Mouse (Mus musculus) adrenal gland, adult (tissue): ENCODE data around the gene Irf6.

ENCODE experiments used
- DNase-seq, 2 experiments: peaks; one replicate each; pipeline ENCODE4 v3.0.0; 2022 to 2023; ENCODE audit warnings: low spot score in 1 of 2; ENCODE audit not compliant: inconsistent age in 2 of 2

Irf6 gene

DNA sequence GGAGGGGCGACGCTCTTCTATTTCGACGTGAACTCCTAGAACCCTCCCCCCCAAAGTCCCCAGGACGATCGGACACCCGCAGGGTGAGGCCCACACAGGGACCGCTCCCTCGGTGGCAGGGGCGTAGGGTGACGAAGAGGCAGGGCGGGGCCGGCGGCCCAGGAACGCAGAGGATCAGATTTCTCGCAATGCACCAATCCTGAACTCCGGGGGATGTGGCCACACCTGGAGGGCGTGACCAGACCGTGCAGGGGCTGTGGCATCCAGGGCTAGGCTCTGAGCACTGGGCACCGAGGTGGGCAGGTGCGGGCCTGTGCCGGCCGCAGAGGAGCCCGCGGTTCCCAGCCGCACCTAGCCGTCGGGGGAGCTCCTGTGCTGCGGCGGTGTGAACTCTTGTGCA, at the start of gene Irf6:
TSS of gene Irf6 (plus strand) at position 240 of the 400 bp plus-strand sequence.
- DNase-seq: peak; percentile 73 to 84

DNA sequence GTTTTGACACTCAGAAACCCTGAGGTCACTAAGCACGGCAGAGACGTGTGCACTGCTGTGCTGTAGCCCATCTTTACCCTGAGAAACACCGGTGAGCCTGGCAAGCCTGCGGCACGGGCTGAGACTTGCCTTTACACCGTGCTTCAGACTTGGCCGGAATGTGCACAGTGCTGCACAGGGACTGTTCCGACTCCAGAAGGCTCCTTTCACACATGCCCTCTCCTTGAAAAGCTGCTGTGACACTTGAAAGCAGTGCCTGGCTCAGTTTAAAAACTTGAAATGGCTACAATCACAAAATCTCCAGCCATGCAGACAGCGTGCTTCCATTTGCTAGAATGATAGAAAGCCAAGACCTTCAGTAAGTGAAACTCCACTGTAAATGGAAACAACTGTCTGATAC, 40.8 kb upstream of the Irf6 start:
- DNase-seq: no peak

DNA sequence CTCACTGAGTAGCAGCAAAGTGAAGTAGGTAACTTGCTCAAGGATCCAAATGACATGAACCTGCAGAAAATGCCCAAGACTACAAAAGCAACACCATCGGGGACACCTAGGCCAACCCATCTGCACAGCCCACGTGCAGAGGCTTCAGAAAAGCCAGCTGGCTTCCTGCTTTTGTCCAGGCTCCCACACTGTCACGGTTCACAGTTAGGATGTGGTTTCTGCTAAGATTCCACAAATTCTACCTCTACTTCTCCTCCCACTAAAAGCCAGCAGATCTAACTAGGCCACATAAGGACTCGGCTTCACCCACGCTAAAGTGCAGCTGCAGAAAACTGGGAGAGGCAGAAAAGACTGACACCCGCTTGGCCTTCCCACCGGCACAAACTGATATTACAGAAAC, 30.1 kb upstream of the Irf6 start:
- no peak for DNase-seq

DNA sequence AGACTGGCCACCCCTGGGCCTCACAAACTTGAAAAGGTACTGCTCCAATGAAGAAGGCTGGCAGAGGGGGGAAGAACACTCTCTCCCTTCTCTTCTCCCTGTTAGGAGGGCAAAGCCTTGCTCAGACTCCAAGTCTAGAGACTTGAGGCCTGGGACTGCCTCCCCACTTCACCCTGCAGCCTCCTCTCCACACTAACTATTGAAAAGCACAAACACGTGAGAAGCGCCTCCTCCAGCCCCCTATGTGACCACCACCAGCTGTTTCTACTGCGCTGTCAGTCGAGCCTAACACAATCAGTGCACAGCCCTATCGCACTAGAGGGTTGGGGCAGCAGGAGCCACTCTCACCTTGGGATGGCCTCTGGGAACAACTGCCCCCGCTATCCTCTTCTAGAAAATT, 29.6 kb upstream of the Irf6 start:
- no peak for DNase-seq

DNA sequence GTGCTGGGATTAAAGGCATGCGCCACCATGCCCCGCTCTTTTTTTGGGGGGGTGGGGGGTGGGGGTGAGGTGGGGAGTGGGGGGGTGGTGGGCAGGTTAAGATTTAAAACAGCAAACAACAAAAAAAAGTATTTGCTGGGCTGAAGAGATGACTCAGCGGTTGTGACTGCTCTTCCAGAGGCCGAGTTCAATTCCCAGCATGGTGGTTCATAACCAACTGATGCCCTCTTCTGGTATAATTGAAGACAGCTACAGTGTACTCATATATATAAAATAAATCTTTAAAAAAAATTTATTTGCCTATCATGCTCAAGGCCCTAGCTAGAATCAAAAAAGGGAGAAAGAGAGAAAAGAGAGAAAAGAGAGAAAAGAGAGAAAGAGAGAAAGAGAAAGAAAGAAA, 27.1 kb upstream of the Irf6 start:
- DNase-seq: peak in 1 of 2 experiments; percentile 57

DNA sequence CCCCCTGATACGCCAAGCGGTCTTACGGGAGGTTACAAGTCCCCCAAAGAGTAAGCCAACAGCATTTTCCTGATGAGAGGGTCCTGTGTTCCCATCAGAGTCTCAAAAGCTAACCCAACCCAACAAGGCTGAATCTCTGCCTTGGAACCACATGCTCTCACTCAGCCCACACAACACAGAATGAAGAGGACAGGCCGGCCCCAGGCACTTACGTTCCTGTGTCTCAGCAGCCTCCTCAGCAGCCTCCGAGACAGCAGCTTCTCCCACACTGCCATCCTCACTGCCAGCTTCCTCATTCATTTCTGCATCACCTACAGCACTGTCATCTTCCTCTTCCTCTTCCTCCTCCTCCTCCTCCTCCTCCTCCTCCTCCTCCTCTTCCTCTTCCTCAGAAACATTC, 24.9 kb upstream of the Irf6 start:
- no peak for DNase-seq

DNA sequence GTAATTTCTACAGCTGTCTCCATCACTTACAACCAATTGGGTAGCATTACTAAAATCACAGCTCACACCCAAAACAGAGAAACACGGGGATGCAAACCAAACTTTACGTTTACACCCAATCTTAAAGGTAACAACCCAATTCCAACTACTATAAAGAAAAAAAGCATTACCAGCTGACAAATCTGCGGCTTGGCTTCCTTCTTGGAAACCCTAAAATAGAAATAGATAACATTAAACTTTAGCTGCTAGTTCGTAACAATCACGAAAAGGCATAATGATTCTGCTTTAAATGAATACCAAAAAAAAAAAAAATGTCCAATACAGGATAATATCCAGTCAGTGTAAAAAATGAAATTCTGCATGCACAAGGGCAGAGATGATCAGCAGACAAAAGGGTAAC, 23.6 kb upstream of the Irf6 start:
- DNase-seq: no peak

DNA sequence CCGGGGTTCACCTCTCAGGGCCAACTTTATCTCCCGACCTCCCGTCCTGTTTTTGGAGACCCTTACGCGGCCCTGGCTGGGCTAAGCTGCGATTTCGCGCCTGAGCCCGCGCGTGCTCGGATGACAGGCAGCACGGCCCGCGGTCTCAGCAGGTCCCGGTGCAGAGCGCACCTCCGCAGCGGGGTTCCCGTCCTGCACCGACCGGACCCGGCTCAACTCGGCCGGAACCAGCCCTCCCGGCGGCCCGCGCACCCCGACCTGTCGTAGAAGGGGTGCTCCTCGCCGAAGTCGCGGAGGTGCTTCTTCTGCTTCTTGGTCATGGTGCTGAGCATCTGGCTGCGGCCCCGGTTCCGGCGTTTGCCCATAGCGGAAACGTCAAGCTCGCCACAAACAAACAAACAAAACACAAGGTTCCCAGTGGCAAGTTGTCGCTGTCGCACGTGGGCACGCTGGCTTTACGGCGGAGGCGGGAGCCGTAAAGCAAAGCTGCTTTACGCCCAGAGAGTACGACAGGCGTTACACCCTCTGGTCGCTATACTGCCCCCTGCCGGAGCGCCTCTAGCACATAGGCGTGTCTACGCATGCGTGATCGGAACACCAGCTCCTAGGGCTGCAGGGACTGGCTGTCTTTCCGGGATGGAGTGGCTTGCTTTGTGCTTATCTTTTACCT, 23.0 kb upstream of the Irf6 start, which contains the start of gene Diexf:
TSS of gene Diexf (minus strand) at position 487 of the 670 bp plus-strand sequence.
- peak; percentile 95 to 98 for DNase-seq

DNA sequence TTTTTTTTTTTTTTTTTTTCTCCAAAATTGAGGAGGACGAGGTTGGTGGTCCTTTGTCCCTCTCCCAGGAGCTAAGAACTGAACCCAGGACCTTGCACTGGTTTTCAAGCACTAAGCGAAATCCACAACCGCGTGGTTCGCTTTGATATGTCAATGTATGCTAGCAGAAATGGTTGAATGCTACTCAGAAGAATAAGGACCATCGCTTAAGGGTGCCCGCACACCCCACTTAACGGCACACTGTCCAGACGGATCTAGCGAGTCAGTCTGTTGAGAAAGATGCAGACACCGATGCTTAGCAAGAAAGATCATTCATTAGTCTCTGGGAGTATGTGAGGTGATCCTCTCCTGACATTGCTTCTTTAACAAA, 22.5 kb upstream of the Irf6 start:
- no peak for DNase-seq

DNA sequence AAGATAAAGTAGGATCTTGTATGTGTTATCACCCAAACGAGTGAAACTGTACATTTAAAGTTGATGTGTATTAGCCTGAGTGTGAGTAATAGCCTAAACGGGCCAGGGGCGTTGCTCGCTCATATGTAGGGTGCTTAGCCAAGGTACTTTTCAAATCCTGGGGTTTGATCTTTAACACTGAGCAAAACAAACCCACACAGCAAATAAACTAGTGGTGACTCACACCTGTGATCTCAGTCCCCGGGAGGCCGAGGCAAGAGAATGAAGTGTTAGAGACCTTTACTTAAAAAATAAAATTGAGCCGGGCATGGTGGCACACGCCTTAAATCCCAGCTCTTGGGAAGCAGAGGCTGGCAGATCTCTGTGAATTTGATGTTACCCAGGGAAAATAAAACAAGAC, 22.1 kb upstream of the Irf6 start:
- peak; percentile 25 to 54 for DNase-seq

DNA sequence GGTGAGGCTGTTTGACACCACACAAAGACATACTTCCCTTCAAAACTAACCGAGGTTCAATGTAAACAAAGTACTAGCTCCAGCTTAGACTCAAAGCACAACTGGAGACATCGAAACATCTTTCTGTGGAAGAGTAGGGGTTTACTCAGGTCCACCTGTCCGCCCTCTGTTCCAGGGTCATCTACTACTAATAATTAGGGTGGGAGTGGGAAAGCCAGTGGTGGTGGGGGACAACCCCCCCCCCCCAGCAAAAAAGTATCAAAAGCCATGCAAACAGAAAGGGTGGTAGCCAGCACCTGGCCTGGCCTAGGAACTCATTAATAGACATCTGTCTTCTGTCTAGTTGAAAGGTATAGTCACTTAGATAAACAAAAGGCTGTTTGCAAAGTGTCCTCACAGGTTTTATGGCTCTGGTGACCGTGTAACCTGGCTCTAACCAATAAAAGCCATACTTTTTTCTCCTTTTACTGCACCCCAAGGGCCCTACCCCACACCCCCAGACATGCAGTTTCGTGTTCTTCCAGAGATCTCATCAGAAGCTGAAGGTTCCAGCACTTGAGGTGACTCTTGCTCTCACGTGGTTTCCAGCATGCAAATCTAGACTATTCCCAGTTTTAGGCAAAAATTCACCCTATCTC, 21.5 kb upstream of the Irf6 start:
- no peak for DNase-seq

DNA sequence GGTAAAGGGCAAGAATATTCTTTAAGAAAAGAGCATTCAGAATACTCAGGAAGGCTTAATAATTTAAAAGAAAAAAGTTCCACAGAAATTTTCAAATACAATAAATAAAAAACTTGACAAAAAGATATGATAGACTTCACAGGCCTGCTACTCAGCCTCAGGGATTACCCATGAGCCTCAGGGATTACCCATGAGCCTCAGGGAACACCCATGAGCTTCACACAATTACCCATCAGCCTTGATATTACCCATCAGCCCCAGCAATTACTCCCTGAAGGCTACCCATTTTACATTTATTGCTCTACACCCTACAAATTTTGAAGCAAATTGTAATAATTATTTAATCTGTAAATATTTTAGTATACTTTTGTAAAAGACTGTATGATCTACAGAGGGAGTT, 20.5 kb upstream of the Irf6 start:
- DNase-seq: no peak

DNA sequence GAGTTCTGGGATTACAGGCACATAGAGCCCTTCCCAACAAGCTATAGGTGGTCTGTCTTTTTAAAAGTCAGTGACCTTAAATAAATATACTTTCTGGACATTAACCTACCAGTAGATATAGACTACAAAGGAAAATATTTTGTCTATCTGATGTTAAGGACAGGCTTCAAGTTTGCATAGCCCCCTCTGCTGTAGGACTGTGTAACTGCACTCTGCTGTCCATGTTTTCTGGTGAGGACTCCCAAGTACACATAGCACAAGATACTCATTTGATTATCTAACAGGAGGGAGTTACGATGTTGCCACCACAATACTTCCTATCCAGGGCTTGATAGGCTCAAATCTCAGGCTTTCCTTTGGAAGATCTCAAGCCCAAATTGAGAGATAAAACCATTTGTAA, 19.2 kb upstream of the Irf6 start:
- DNase-seq: no peak

DNA sequence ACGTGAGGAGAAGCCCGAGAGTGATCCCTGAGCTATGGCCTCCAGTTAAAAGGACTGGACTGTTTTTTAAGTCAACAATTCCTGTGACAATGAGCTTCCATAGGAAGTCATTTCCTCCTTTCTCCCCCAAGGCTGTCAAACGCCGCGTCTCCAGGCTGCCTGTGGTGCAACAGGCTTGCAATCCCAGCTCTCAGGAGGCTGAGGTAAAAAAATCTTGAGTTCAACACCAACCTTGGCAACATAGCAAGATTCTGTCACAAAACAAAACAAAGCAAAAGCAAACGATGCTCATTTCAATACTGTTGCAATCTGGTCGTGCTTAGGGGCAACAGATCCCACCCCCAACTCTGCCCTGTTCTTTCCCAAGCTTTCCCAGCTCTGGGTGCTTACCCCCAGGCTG, 14.8 kb upstream of the Irf6 start:
- no peak for DNase-seq

DNA sequence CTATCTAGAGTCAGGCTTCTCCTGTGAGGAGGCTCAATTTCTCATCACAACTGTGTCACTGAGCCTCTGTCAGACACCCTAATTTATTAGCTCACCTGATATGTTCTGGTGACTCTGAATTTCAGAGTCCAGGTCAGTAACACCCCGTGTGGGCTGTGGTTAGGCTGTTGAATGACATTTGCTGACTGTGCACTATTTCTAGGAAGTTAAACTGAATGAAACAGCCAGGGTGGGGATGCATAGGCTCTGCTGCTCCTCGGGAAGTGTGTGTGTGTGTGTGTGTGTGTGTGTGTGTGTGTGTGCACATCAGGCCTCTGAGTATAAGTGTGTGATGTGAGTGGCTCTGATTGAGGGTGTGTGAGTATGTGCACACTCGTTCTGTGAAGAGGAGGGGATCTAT, 14.2 kb upstream of the Irf6 start:
- no peak for DNase-seq

DNA sequence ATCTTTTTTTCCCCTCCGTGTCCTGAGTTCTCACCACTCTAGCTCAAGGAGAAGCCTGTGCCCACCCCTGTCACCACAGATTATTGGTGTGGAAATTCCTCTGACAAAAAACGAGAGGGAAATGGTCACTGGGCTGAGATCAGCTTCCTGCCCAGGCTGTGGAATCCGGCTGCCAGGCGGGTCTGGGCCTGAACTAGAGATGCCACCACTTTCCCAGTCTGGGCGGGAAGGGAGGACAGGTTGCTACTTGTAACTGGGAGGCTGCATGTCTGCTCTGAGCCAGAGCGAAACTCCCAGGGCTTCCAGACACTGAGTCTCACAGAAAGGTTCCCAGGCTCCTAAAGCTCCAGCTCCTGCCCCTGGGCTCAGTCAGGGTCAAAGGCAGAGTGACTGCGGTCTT, 11.8 kb upstream of the Irf6 start:
- no peak for DNase-seq

DNA sequence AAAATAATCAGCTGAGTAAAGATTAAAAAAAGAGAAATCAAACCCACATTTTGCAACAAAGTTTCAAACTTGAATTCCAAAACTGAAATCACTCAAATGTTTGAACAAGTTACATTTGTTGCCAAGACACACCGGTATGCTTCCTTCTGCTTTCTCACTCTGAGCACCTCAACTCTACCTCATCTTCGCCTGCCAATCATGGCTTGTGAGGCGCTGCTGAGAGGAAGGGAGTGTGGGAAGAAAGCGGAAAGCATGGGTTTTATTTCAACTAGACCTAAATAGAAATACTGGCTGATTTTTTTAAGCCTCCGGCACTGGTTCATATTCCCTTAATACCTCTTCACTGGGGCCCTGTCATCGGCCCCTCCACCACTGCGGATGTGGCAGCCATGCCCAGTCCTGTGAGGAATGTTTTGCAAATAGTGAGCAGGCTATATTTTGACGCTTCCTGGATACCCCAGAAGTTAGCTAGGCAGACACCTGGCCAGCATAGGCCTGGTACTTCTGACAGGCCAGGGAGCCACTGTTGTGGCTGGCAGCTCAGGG, 10.3 kb upstream of the Irf6 start:
- no peak for DNase-seq

DNA sequence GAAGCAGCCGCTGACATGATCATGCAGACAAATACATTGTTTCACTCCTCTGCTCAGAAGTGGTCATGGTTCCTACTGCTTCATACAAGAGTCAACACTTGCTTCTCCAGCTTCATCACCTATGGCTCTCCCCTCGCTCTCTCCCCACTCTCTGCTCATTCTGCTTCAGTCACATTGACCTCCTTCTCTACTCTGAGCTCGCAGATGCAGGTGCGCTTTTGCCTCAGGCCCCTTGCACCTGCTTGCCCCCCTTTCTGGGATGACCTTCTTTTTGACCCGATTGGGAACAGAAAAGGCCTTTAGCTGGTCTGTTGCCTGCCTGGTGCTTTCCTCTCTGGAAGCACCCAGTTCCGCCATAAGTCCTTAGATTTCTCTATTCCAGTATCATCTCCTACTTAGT, 8.4 kb upstream of the Irf6 start:
- no peak for DNase-seq

DNA sequence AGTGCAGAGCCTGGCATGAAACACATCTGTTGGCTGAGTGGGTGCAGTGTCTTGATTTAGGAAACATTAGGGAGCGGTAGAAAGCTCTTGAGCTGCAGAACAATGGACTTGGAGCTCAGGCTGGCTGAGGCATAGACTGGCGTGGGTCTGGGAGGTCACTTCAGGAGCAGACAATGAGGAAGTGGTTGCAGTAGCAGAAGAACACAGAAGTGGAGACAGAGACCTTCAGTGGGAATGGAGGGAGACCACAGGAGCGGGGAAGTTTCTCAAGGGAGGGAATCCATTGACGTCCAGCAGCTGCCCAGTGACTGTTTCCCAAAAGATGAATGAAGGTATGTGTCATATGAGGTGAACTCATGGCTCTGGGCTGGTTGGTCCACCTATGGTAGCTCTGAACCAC, 7.8 kb upstream of the Irf6 start:
- no peak for DNase-seq

DNA sequence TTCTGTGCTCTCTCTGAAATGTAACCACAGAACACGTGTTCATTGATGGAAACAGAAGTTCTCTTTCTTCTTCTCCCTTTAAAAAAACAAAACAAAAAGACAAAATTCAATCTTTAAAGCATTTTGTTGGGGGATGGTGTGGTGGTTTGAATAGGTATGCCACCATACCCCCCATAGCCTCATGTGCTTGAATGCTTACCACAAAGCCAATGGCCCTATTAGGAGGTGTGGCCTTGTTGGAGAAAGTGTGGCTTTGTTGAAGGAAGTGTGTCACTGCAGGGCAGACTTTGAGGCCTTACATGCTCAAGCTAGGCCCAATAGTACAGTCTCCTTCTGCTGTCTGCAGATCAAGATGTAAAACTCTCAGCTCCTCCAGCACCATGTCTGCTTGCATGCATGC, 6.5 kb upstream of the Irf6 start:
- DNase-seq: no peak

DNA sequence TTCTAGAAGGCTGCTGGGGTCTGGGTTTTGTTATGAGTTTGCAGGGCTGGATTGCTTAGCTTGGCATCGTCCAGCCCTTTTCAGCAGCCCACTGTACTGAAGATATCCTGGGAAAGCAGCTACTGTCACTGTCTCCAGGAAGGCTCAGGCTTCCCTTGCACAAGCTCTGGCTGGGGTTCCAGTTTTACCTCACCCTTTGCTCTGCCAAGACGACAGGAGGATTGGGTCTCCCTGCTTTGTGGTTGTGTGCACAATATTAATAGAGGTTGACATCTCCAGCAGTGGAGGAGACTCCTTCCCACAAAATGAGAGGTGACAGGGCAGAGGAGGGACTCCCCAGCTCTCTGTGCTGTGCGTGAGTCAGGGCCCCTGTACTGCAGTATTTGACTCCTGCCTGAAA, 3.7 kb upstream of the Irf6 start:
- no peak for DNase-seq

DNA sequence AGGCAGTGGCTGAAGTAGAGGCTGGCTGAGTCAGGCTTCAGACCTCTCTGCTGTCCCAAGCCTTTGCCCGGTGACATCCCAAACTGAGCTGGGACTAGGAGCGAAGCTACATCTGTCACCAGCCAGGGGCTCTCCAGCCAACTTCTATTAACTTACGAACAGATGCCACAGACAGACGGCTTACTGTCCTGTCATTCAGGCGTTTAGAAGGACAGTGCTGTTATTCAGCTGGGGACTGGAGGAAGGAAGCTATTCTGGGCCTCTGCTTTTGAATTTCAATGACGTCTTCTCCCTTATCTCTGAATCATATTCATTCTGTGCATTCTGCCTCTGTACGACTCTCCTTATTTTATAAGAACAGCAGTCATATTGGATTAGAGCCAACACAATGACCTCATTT, 1.8 kb upstream of the Irf6 start:
- no peak for DNase-seq

DNA sequence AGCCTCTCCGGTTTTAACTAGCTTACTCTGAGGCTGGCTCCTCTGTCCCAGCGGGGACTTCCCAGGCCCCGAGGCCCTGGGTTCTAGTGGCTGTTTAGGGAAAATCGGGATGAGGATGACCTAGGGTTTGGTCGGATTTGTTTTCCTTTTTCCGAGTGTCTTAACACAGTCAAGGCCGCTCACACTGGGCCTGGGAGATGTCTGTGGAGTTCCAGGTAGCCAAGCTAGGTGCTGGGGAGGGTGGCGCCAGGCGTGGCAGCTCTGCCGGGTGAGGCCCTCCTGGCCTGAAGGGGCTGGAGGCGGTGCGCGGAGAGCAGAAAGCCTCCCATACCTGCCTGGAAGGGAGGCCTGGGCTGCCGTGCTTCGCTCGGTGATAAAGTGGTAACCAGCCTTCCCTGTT, 650 bp downstream of the Irf6 start:
- no peak for DNase-seq
